Mouse (Mus musculus) forebrain, postnatal 0 days (tissue): ENCODE measurements around the gene Cemip2. TPM values are rescaled to one million over a fixed set of nuclear protein-coding genes. Genes with fewer than 3 reads are reported as not detected.

ENCODE experiments used
- ATAC-seq: fragments of 200-750 bp; cut with Nextera tagmentation; 2 replicates; pipeline ENCODE4 v1.8.0; 2017; ENCODE audit warnings: mild to moderate bottlenecking, moderate library complexity
- DNase-seq: peaks from one replicate; pipeline ENCODE4 v3.0.0-alpha.2; 2015
- H3K27ac ChIP-seq: fragments of 300-500 bp; sonication (generic); 2 replicates; pipeline ENCODE4 v1.5.1; 2014; ENCODE audit warnings: low read depth, mild to moderate bottlenecking, antibody characterized with exemption, low read length, moderate library complexity, mixed read lengths
- H3K27me3 ChIP-seq: fragments of 300-500 bp; sonication (generic); 2 replicates; pipeline ENCODE4 v1.6.1; 2014; ENCODE audit warnings: mild to moderate bottlenecking, low read length, mixed read lengths; ENCODE audit not compliant: insufficient read depth
- H3K36me3 ChIP-seq: fragments of 300-500 bp; sonication (generic); 2 replicates; pipeline ENCODE4 v1.6.1; 2014; ENCODE audit warnings: mild to moderate bottlenecking, moderate library complexity; ENCODE audit not compliant: insufficient read depth
- H3K4me1 ChIP-seq: fragments of 300-500 bp; sonication (generic); 2 replicates; pipeline ENCODE4 v1.6.1; 2014; ENCODE audit warnings: antibody characterized with exemption; ENCODE audit not compliant: insufficient read depth
- H3K4me2 ChIP-seq: fragments of 300-500 bp; sonication (generic); 2 replicates; pipeline ENCODE4 v1.6.1; 2014; ENCODE audit warnings: low read depth, mild to moderate bottlenecking, moderate library complexity
- H3K4me3 ChIP-seq: fragments of 300-500 bp; sonication (generic); 2 replicates; pipeline ENCODE4 v1.5.1; 2014; ENCODE audit warnings: low read depth, low read length, mixed read lengths
- H3K9ac ChIP-seq: fragments of 300-500 bp; sonication (generic); 2 replicates; pipeline ENCODE4 v1.6.1; 2014; ENCODE audit warnings: mild to moderate bottlenecking
- H3K9me3 ChIP-seq: fragments of 300-500 bp; sonication (generic); 2 replicates; pipeline ENCODE4 v1.6.1; 2016; ENCODE audit warnings: low read length
- CTCF ChIP-seq: sonication (generic); IDR thresholded peaks from 2 replicates; pipeline ENCODE4 v1.5.1; 2016; ENCODE audit warnings: antibody characterized with exemption, control low read depth, low read depth
- WGBS: fragments of 180-500 bp; shearing (Covaris S2); extraction: QIAGEN DNeasy Blood & Tissue Kit; methylation state at CpG from one replicate; pipeline ENCODE4 v1.1.7; 2014; 5-methylcytosine and 5-hydroxymethylcytosine counted together
- polyA plus RNA-seq: library from polyadenylated mRNA; unstranded; fragments of >200 nt; fragmentation: Nextera tagmentation; extraction: Ambion mirVana; gene quantifications from 2 replicates; pipeline ENCODE4 v1.2.1, GENCODE M21; 2015
- total RNA-seq: library from RNA; depleted of rRNA; stranded (reverse); fragments of >200 nt; gene quantifications from 2 replicates; pipeline ENCODE4 v1.2.3, GENCODE M21; 2014

Cemip2 gene
- total and polyA plus RNA-seq, 2 experiments from 2014 or later: 17.4 to 42.5 TPM

- Histone ChIP-seq H3K4me2 (no peak overlapping the region), H3K27me3 (no peaks in the 10 kb centered on the region), H3K27ac (no peak overlapping the region), H3K9ac (no peak overlapping the region), H3K4me3 (no peak overlapping the region), H3K36me3 (peaks cover 57% of the 10 kb centered on the region), H3K4me1 (no peaks in the 10 kb centered on the region), H3K9me3 (no peaks in the 10 kb centered on the region)
- WGBS: 91% methylated on average over 5 of the region's 5 CpGs
- TF ChIP-seq CTCF: no peak
- DNase-seq (no peak), ATAC-seq (no peak)
Observed at GRCm38 (mm10) chr19:21810135-21810534, 32.0 kb downstream of the Cemip2 start.

DNA sequence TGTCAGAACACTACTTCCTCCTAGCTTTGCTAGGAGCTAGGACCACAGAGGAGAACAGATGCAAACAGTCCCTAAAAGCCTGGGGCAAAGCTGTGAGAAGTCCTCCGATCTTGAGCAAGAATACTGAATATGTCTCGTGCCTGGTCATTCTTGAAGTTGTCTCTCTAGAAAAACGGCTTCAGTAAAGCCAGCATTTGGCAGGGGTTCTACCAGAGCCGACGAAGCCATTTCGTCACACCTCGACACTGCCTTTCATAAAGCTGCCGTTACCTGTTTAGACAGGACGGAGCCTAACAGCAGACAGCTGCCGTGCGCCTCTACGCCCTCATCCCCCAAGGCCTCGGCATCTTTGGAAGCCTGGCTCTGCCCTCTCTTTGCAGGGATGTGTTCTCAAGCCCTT is 35.4 kb downstream of the Cemip2 start:
- H3K9ac ChIP-seq: no peak overlapping the region
- H3K4me3 ChIP-seq: no peak overlapping the region
- DNase-seq (no peak), ATAC-seq (no peak)
- H3K36me3 ChIP-seq: peaks cover 60% of the 10 kb centered on the region
- no peak overlapping the region for H3K27ac ChIP-seq
- WGBS: 83% methylated on average over 13 of the region's 13 CpGs
- H3K4me1 ChIP-seq: no peaks in the 10 kb centered on the region
- TF ChIP-seq CTCF: no peak
- H3K4me2 ChIP-seq: no peak overlapping the region
- no peaks in the 10 kb centered on the region for H3K27me3 ChIP-seq
- H3K9me3 ChIP-seq: no peaks in the 10 kb centered on the region

GRCm38 (mm10) chr19:21814433-21815020 is 36.4 kb downstream of the Cemip2 start:
- 54% methylated on average over 8 of the region's 8 CpGs for WGBS
- Histone ChIP-seq H3K27me3 (no peaks in the 10 kb centered on the region), H3K9ac (no peak overlapping the region), H3K4me3 (no peak overlapping the region), H3K27ac (no peak overlapping the region), H3K4me1 (no peaks in the 10 kb centered on the region), H3K4me2 (no peak overlapping the region), H3K36me3 (peaks cover 57% of the 10 kb centered on the region), H3K9me3 (no peaks in the 10 kb centered on the region)
- no peak for DNase-seq
- TF ChIP-seq CTCF: no peak
- peak; percentile 65 for ATAC-seq

GRCm38 (mm10) chr19:21816260-21816659 is 38.1 kb downstream of the Cemip2 start:
- ATAC-seq (no peak), DNase-seq (no peak)
- Histone ChIP-seq H3K36me3 (peaks cover 58% of the 10 kb centered on the region), H3K4me1 (no peaks in the 10 kb centered on the region), H3K4me3 (no peak overlapping the region), H3K27ac (no peak overlapping the region), H3K4me2 (no peak overlapping the region), H3K9ac (no peak overlapping the region), H3K9me3 (no peaks in the 10 kb centered on the region), H3K27me3 (no peaks in the 10 kb centered on the region)
- TF ChIP-seq CTCF: no peak
- WGBS: 96% methylated on average over 4 of the region's 4 CpGs

GRCm38 (mm10) chr19:21818021-21818725 is 40.0 kb downstream of the Cemip2 start:
- no peak for TF ChIP-seq CTCF
- DNase-seq: no peak
- no peak overlapping the region for H3K4me2 ChIP-seq
- no peak for ATAC-seq
- no peaks in the 10 kb centered on the region for H3K4me1 ChIP-seq
- no peak overlapping the region for H3K4me3 ChIP-seq
- H3K27ac ChIP-seq: no peak overlapping the region
- H3K9ac ChIP-seq: no peak overlapping the region
- WGBS: 87% methylated on average over 14 of the region's 14 CpGs
- no peaks in the 10 kb centered on the region for H3K27me3 ChIP-seq
- peaks cover 41% of the 10 kb centered on the region for H3K36me3 ChIP-seq
- H3K9me3 ChIP-seq: no peaks in the 10 kb centered on the region

DNA sequence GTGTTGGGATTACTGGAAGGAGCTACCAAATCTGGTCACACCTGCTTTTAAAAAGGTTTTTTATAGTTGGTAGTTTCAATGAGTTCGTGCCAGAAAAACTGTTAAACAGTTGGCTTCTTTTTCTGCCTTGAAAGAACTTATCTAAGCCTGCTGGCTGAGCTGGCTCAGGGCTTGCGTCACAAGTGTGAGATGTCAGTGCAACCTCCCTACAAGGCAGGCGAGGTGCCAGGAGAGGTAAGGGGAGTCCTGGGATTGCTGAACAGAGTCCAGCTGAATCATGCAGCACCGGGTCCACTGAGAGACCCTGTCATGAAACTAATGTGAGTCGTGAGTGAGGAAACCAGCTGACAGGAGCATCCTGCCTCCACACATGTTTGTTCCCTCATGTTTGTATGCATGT is 41.4 kb downstream of the Cemip2 start:
- H3K4me2 ChIP-seq: no peak overlapping the region
- TF ChIP-seq CTCF: no peak
- ATAC-seq (no peak), DNase-seq (no peak)
- peaks cover 43% of the 10 kb centered on the region for H3K36me3 ChIP-seq
- no peak overlapping the region for H3K4me3 ChIP-seq
- no peak overlapping the region for H3K9ac ChIP-seq
- H3K4me1 ChIP-seq: no peaks in the 10 kb centered on the region
- no peaks in the 10 kb centered on the region for H3K9me3 ChIP-seq
- 57% methylated on average over 5 of the region's 5 CpGs for WGBS
- no peaks in the 10 kb centered on the region for H3K27me3 ChIP-seq
- H3K27ac ChIP-seq: no peak overlapping the region

- ATAC-seq: no peak
- Histone ChIP-seq H3K27ac (no peak overlapping the region), H3K36me3 (peaks cover 43% of the 10 kb centered on the region), H3K27me3 (no peaks in the 10 kb centered on the region), H3K9me3 (no peaks in the 10 kb centered on the region), H3K4me1 (no peaks in the 10 kb centered on the region), H3K9ac (no peak overlapping the region), H3K4me3 (no peak overlapping the region), H3K4me2 (no peak overlapping the region)
- TF ChIP-seq CTCF: no peak
- 76% methylated on average over 4 of the region's 4 CpGs for WGBS
- no peak for DNase-seq
Observed at GRCm38 (mm10) chr19:21820126-21820525, 42.0 kb downstream of the Cemip2 start.
